Comparison of ENCODE assay signal across 24 mouse cellular contexts in genomic region chr7:56418182-56418836, GRCm38 (mm10).
A peak's percentile ranks its signal among the peaks of the same experiment; 100 is the strongest.
DNase-seq lines count a peak whose midpoint lies in the region; ATAC-seq and TF ChIP-seq lines count a peak whose summit lies in the region.
"Had no signal": no experiment of that assay in that cellular context is flagged by ENCODE, and none has a peak within 500 bp of the region (broad histone marks: within the 10 kb centered on the region; RNA-seq: fewer than 3 reads in every experiment).

No protein-coding gene starts in this region.

- WGBS in forebrain, embryonic 12.5 days = 31% methylated on average over 6 of the region's 6 CpGs
- WGBS in forebrain, postnatal 0 days = 20% methylated on average over 6 of the region's 6 CpGs
- 44% methylated on average over 6 of the region's 6 CpGs for WGBS in neural tube, embryonic 12.5 days
- 48% methylated on average over 6 of the region's 6 CpGs for WGBS in midbrain, embryonic 13.5 days
- WGBS in neural tube, embryonic 15.5 days = 28% methylated on average over 6 of the region's 6 CpGs
- 71% methylated on average over 6 of the region's 6 CpGs for WGBS in thymus, adult 2 months

- H3K36me3 ChIP-seq in forebrain, embryonic 12.5 days (replicated peaks) = no peaks in the 10 kb centered on the region
- no peaks in the 10 kb centered on the region for H3K36me3 ChIP-seq in forebrain, postnatal 0 days (ENCODE audit: insufficient read depth)
- no peaks in the 10 kb centered on the region for H3K36me3 ChIP-seq in neural tube, embryonic 12.5 days
- H3K36me3 ChIP-seq in midbrain, embryonic 13.5 days = no peaks in the 10 kb centered on the region
- H3K36me3 ChIP-seq in neural tube, embryonic 15.5 days = no peaks in the 10 kb centered on the region
- H3K36me3 ChIP-seq in thymus, adult 2 months (ENCODE audit: control insufficient read depth, insufficient read depth, low read length) = no peaks in the 10 kb centered on the region
- H3K36me3 ChIP-seq: limb, embryonic 10.5 days; liver, embryonic 15.5 days had no signal

- no peak for TF ChIP-seq POLR2A in thymus, adult 2 months (IDR thresholded peaks at IDR 0.05; ENCODE audit: control insufficient read depth, extremely low read depth, insufficient read depth, low read length, poor library complexity)

- no peak overlapping the region for H3K27ac ChIP-seq in forebrain, embryonic 12.5 days
- H3K27ac ChIP-seq in forebrain, postnatal 0 days (ENCODE audit: low read depth, low read length) = no peak overlapping the region
- no peak overlapping the region for H3K27ac ChIP-seq in neural tube, embryonic 12.5 days
- no peak overlapping the region for H3K27ac ChIP-seq in midbrain, embryonic 13.5 days
- H3K27ac ChIP-seq in neural tube, embryonic 15.5 days (replicated peaks) = no peak overlapping the region
- H3K27ac ChIP-seq in thymus, adult 2 months (ENCODE audit: control insufficient read depth, insufficient read depth, low read length) = no peak overlapping the region
- H3K27ac ChIP-seq: heart, adult 2 months; limb, embryonic 10.5 days; liver, embryonic 15.5 days had no signal

- no peak for TF ChIP-seq CTCF in forebrain, postnatal 0 days (IDR thresholded peaks at IDR 0.05; ENCODE audit: low read depth)
- TF ChIP-seq CTCF in thymus, adult 2 months (IDR thresholded peaks at IDR 0.05; ENCODE audit: borderline replicate concordance, control insufficient read depth, extremely low read depth, insufficient read depth, low read length, poor library complexity) = no peak

- DNase-seq in forebrain, postnatal 0 days = no peak
- no peak for DNase-seq in neural tube, embryonic 10.5 days (ENCODE audit: extremely low spot score, low spot score)
- DNase-seq in thymus, adult 18-20 months = no peak
- no peak for DNase-seq in thymus, adult 2 months
- DNase-seq: adrenal gland, postnatal 25 days; cerebellum, adult 9-11 months; gastrocnemius, postnatal 36 days; heart, adult 2 months; heart, postnatal 36 days; kidney, adult 2 months; kidney, postnatal 14 days; liver; lung, postnatal 4 days; retina, postnatal 1 day; right cerebral cortex, postnatal 25 days; thymus, postnatal 36 days had no signal

- no peak overlapping the region for H3K9ac ChIP-seq in forebrain, embryonic 12.5 days
- no peak overlapping the region for H3K9ac ChIP-seq in forebrain, postnatal 0 days
- H3K9ac ChIP-seq in neural tube, embryonic 12.5 days = no peak overlapping the region
- no peak overlapping the region for H3K9ac ChIP-seq in midbrain, embryonic 13.5 days (replicated peaks)
- H3K9ac ChIP-seq in neural tube, embryonic 15.5 days (replicated peaks) = no peak overlapping the region
- H3K9ac ChIP-seq: liver, embryonic 15.5 days had no signal

- peak; percentile 89 for ATAC-seq in forebrain, embryonic 12.5 days (ENCODE audit: low FRiP score)
- no peak; the same call in 1 of the 2 replicates for ATAC-seq in forebrain, postnatal 0 days
- peak; percentile 72 for ATAC-seq in neural tube, embryonic 12.5 days (ENCODE audit: low FRiP score, low read depth)
- ATAC-seq in midbrain, embryonic 13.5 days = peak; percentile 48; the same call in 1 of the 2 replicates
- ATAC-seq in neural tube, embryonic 15.5 days (ENCODE audit: low FRiP score) = peak; percentile 71; the same call in 1 of the 2 replicates
- ATAC-seq: inflammation-experienced regulatory T-cells, adult 6 months had no signal

- no peaks in the 10 kb centered on the region for H3K9me3 ChIP-seq in forebrain, embryonic 12.5 days
- H3K9me3 ChIP-seq in forebrain, postnatal 0 days (ENCODE audit: low read length) = no peaks in the 10 kb centered on the region
- H3K9me3 ChIP-seq in neural tube, embryonic 12.5 days = no peaks in the 10 kb centered on the region
- peaks cover 2% of the 10 kb centered on the region; the same call in 1 of the 2 replicates for H3K9me3 ChIP-seq in midbrain, embryonic 13.5 days
- no peaks in the 10 kb centered on the region for H3K9me3 ChIP-seq in neural tube, embryonic 15.5 days (replicated peaks)
- H3K9me3 ChIP-seq: limb, embryonic 10.5 days; liver, embryonic 15.5 days had no signal

- H3K27me3 ChIP-seq in forebrain, embryonic 12.5 days = no peaks in the 10 kb centered on the region
- H3K27me3 ChIP-seq in forebrain, postnatal 0 days (ENCODE audit: insufficient read depth, low read length) = no peaks in the 10 kb centered on the region
- H3K27me3 ChIP-seq in neural tube, embryonic 12.5 days (replicated peaks) = no peaks in the 10 kb centered on the region
- no peaks in the 10 kb centered on the region for H3K27me3 ChIP-seq in midbrain, embryonic 13.5 days
- H3K27me3 ChIP-seq in neural tube, embryonic 15.5 days (replicated peaks) = no peaks in the 10 kb centered on the region
- H3K27me3 ChIP-seq in thymus, adult 2 months (ENCODE audit: control insufficient read depth, insufficient read depth, low read length) = no peaks in the 10 kb centered on the region
- H3K27me3 ChIP-seq: liver, embryonic 15.5 days had no signal

- H3K4me1 ChIP-seq in forebrain, embryonic 12.5 days = peaks cover 7% of the 10 kb centered on the region
- peaks cover 5% of the 10 kb centered on the region; the same call in 1 of the 2 replicates for H3K4me1 ChIP-seq in forebrain, postnatal 0 days (ENCODE audit: insufficient read depth)
- no peaks in the 10 kb centered on the region for H3K4me1 ChIP-seq in neural tube, embryonic 12.5 days
- 0 out of 2 replicates have a peak, but pooled peaks cover 6% of the 10 kb centered on the region for H3K4me1 ChIP-seq in midbrain, embryonic 13.5 days (replicated peaks)
- H3K4me1 ChIP-seq in neural tube, embryonic 15.5 days = peaks cover 12% of the 10 kb centered on the region; the same call in 1 of the 2 replicates
- no peaks in the 10 kb centered on the region for H3K4me1 ChIP-seq in thymus, adult 2 months (replicated peaks; ENCODE audit: control insufficient read depth, insufficient read depth, low read length)
- H3K4me1 ChIP-seq: limb, embryonic 10.5 days; liver, embryonic 15.5 days had no signal

- H3K4me2 ChIP-seq in forebrain, embryonic 12.5 days = no peak overlapping the region
- H3K4me2 ChIP-seq in forebrain, postnatal 0 days (ENCODE audit: low read depth) = no peak overlapping the region
- no peak overlapping the region for H3K4me2 ChIP-seq in neural tube, embryonic 12.5 days (replicated peaks)
- no peak overlapping the region for H3K4me2 ChIP-seq in midbrain, embryonic 13.5 days (replicated peaks)
- H3K4me2 ChIP-seq in neural tube, embryonic 15.5 days = no peak overlapping the region
- H3K4me2 ChIP-seq: liver, embryonic 15.5 days had no signal

- no peak overlapping the region for H3K4me3 ChIP-seq in forebrain, embryonic 12.5 days (replicated peaks)
- H3K4me3 ChIP-seq in forebrain, postnatal 0 days (ENCODE audit: low read depth, low read length) = no peak overlapping the region
- H3K4me3 ChIP-seq in neural tube, embryonic 12.5 days = no peak overlapping the region
- H3K4me3 ChIP-seq in midbrain, embryonic 13.5 days (replicated peaks) = no peak overlapping the region
- no peak overlapping the region for H3K4me3 ChIP-seq in neural tube, embryonic 15.5 days (replicated peaks)
- H3K4me3 ChIP-seq in thymus, adult 2 months (ENCODE audit: control insufficient read depth, insufficient read depth, low read length) = no peak overlapping the region
- H3K4me3 ChIP-seq: heart, adult 2 months; limb, embryonic 10.5 days; liver, embryonic 15.5 days; myocyte had no signal
